Mouse (Mus musculus) thymus, adult 2 months (tissue): Measurements from ENCODE around the gene Borcs5. TPM values are rescaled to one million over a fixed set of nuclear protein-coding genes. Genes with fewer than 3 reads are reported as not detected.
A peak's percentile ranks its signal among the peaks of the same experiment; 100 is the strongest.

Experiments
- DNase-seq: peaks from one replicate; pipeline ENCODE4 v3.0.0; 2021
- H3K27ac ChIP-seq: fragments of 200-500 bp; 2 replicates; pipeline ENCODE4 v1.5.1; 2012; ENCODE audit warnings: low read length, control low read depth; ENCODE audit not compliant: control insufficient read depth, insufficient read depth
- H3K27me3 ChIP-seq: fragments of 200-500 bp; 2 replicates; pipeline ENCODE4 v1.6.1; 2012; ENCODE audit warnings: mild to moderate bottlenecking, low read length, moderate library complexity, mixed read lengths; ENCODE audit not compliant: control insufficient read depth, insufficient read depth
- H3K36me3 ChIP-seq: fragments of 200-500 bp; 2 replicates; pipeline ENCODE4 v1.6.1; 2012; ENCODE audit warnings: mild to moderate bottlenecking, low read length, moderate library complexity; ENCODE audit not compliant: control insufficient read depth, insufficient read depth
- H3K4me1 ChIP-seq: fragments of 200-500 bp; replicated peaks from 2 replicates; pipeline ENCODE4 v1.6.1; 2012; ENCODE audit warnings: low read length; ENCODE audit not compliant: control insufficient read depth, insufficient read depth
- H3K4me3 ChIP-seq: fragments of 200-500 bp; 2 replicates; pipeline ENCODE4 v1.5.1; 2012; ENCODE audit warnings: mild to moderate bottlenecking, low read length, control low read depth, moderate library complexity; ENCODE audit not compliant: control insufficient read depth, insufficient read depth
- CTCF ChIP-seq: fragments of 200-500 bp; IDR thresholded peaks from 2 replicates; pipeline ENCODE4 v1.5.1; 2012; ENCODE audit warnings: mild to moderate bottlenecking, control low read depth, low read length, moderate library complexity, borderline replicate concordance; ENCODE audit not compliant: control insufficient read depth, poor library complexity, insufficient read depth; ENCODE audit errors: extremely low read depth
- POLR2A ChIP-seq: fragments of 200-500 bp; IDR thresholded peaks from 2 replicates; pipeline ENCODE4 v1.6.1; 2012; ENCODE audit warnings: mild to moderate bottlenecking, low read length, control low read depth, moderate library complexity; ENCODE audit not compliant: control insufficient read depth, poor library complexity, insufficient read depth; ENCODE audit errors: extremely low read depth
- WGBS: fragments of 180-500 bp; shearing (Covaris S2); methylation state at CpG from one replicate; pipeline ENCODE4 v1.1.7; 2018; 5-methylcytosine and 5-hydroxymethylcytosine counted together
- polyA plus RNA-seq: library from polyadenylated mRNA; depleted of rRNA; stranded (reverse); fragments of >200 nt; gene quantifications from 2 replicates; pipeline ENCODE4 v1.2.3, GENCODE M21; 2012

Gene Borcs5
- polyA plus RNA-seq, 1 experiment, result 16.9 TPM

DNA sequence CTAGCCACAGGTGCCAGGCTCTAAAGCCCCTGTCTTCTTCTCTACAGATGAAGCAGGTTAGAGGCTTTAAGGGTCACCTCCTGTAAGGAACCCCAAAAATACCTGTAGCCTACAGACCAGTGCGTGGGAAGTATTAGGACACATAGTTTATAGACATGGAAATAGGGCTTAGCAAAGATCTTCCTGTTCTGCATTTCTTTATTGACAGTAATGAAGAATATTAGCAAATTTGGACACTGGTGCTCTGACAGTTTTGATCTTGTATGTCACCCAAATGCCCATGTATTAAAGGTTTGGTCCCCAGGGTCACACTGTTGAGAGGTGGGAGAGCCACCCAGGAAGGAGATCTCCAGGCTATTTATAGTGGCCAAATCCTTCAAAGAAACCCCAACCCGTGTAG is 57.2 kb downstream of the Borcs5 start:
- 91% methylated on average over 2 of the region's 2 CpGs for WGBS
- Histone ChIP-seq H3K4me3 (no peak overlapping the region), H3K36me3 (no peaks in the 10 kb centered on the region), H3K4me1 (peaks cover 6% of the 10 kb centered on the region), H3K27me3 (no peaks in the 10 kb centered on the region), H3K27ac (no peak overlapping the region)
- DNase-seq, result no peak
- TF ChIP-seq POLR2A (no peak), CTCF (no peak)

DNA sequence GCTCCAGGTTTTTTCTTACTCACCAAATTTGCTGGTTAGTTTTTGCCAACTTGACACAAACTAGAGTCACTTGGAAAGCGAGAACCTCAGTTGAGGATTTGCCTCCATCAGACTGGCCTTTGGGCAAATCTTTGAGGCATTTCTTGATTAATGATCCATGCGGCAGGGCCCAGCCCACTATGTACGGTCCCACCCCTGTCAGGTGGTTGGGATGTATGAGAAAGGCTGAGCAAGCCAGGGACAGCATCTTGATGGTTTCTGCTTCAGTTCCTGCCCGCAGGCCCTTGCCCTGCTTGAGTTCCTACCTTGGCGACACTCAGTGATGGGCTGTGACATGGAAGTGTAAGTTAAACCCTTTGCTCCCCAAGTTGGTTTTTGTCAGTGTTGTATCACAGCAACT is 58.9 kb downstream of the Borcs5 start:
- H3K4me1 ChIP-seq, result peaks cover 6% of the 10 kb centered on the region

DNA sequence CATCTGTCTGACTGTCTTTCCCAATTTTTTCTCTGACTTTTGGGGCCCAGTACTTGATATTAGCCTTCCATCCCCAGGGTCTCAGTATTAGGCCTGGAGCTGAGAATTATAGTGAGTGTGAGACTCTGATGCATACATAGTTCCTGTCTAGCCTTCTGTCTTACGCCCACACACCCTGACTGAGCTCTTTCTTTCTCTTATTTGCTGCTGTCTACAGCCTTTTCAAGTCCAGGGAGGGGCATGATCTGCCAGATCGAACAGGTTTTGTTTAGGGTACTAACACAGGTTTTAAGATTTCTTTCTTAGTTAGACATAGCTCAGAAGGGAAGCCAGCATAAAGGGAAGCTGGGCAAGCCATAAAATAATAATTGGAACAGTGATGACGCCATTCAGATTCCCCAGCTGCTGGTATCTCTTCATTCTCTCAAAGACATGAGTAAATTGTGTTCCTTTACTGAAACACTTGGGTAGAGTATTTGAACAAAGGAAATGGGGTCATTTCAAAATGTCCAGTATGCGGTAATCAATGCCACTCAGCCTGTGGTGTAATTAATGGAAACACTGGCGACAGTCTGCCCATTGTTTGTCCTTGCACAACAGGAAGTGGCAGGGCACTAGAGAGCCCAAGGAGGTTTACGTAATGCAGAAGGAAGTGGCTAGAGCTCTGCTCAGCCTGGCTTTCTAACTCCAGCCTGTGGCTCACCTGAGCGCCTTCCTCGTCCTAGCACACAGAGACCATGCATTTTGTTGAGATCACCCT is 61.3 kb downstream of the Borcs5 start:
- peaks cover 6% of the 10 kb centered on the region for H3K4me1 ChIP-seq
- DNase-seq, result peak; percentile 23
- H3K27ac ChIP-seq, result peak overlapping the region; percentile 44
- no peaks in the 10 kb centered on the region for H3K36me3 ChIP-seq
- no peak for TF ChIP-seq POLR2A
- TF ChIP-seq CTCF, result no peak
- H3K27me3 ChIP-seq, result no peaks in the 10 kb centered on the region
- H3K4me3 ChIP-seq, result no peak overlapping the region
- 52% methylated on average over 8 of the region's 8 CpGs for WGBS

More for the DNA sequence above, 58.9 kb downstream of the Borcs5 start:
- no peaks in the 10 kb centered on the region for H3K27me3 ChIP-seq
- H3K36me3 ChIP-seq, result no peaks in the 10 kb centered on the region
- WGBS, result 96% methylated on average over 5 of the region's 5 CpGs
- no peak for DNase-seq
- H3K27ac ChIP-seq, result no peak overlapping the region
- no peak overlapping the region for H3K4me3 ChIP-seq
- TF ChIP-seq POLR2A (no peak), CTCF (no peak)

DNA sequence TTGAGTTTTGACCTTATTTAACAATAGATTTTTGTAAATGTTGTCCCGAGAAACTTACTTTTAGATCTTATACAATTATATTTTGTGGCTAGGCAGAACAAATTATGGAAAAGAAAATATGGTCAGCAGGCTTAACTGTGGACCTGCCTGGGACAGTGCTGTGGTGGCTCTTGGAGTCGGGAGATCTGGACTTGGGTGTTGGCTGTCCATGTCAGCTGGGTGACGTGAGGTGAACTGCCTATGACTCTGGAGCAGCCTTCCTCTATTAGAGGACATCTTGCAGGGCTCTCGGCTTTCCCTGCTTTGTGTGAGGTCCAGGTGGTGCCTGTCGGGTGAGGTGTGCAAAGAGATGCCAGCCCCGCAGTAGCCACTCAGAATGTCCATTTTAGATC is 61.9 kb downstream of the Borcs5 start:
- 85% methylated on average over 6 of the region's 6 CpGs for WGBS

DNA sequence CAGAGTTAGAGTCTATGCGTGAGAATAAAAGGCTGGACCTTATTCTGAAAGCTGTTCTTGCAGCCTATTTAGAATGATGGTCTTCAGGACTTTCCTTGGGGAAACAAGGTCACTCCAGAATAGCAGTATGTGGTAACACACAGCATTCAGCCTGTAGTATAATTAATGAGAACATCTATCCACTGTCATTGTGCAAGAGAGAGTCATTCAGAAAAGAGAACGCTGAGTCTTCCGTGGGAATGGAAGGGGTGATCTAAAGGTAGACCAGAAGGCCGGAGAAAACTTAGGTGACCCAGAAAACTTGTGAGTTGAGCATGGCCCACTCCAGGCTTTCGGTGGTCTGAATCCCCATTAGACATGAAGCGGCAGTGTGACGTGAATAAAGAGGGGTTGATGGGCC is 62.9 kb downstream of the Borcs5 start:
- H3K27ac ChIP-seq, result no peak overlapping the region
- WGBS, result 97% methylated on average over 7 of the region's 7 CpGs
- H3K36me3 ChIP-seq, result no peaks in the 10 kb centered on the region
- TF ChIP-seq POLR2A (no peak), CTCF (no peak)
- no peak overlapping the region for H3K4me3 ChIP-seq
- H3K27me3 ChIP-seq, result no peaks in the 10 kb centered on the region
- DNase-seq, result no peak
- H3K4me1 ChIP-seq, result peaks cover 6% of the 10 kb centered on the region

More for the DNA sequence above, 61.9 kb downstream of the Borcs5 start:
- peaks cover 6% of the 10 kb centered on the region for H3K4me1 ChIP-seq
- no peaks in the 10 kb centered on the region for H3K36me3 ChIP-seq
- no peak overlapping the region for H3K4me3 ChIP-seq
- no peak for TF ChIP-seq POLR2A
- TF ChIP-seq CTCF, result no peak
- DNase-seq, result no peak
- peak overlapping the region; percentile 44; the same call in 1 of the 2 replicates for H3K27ac ChIP-seq
- no peaks in the 10 kb centered on the region for H3K27me3 ChIP-seq

DNA sequence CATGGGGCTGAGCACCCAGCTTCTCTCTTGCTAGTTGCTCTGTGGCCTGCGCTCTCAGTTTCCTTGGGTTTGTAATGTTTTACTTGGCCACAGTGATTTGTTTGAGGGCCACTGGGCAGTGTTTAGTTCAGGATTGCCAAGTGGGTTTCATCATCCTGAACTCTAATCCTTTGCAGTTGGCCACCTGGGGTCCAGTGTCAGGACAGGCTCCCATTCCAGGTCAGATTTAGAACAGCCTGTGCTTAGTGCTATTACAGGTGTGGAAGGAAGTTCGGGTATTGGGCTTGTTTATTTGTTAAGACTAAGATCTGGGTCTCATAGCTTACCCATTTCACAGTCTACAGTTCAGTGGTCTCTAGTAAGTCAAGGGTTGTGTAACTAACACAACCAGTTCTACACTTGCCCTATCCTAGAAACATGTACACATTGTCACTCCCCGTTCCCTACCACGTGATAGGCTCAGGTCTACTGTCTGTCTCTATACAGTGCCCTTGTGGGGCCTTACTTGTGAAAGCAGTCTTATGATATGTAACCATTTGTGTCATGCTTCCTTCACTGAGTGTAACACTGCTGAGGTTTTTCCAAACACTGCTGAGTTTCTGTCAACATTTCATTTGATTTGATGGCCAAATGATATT is 63.9 kb downstream of the Borcs5 start:
- WGBS, result 95% methylated on average over 4 of the region's 4 CpGs
- H3K36me3 ChIP-seq, result no peaks in the 10 kb centered on the region
- TF ChIP-seq POLR2A (no peak), CTCF (no peak)
- H3K4me1 ChIP-seq, result peaks cover 6% of the 10 kb centered on the region
- no peak overlapping the region for H3K27ac ChIP-seq
- no peaks in the 10 kb centered on the region for H3K27me3 ChIP-seq
- H3K4me3 ChIP-seq, result no peak overlapping the region
- DNase-seq, result no peak

DNA sequence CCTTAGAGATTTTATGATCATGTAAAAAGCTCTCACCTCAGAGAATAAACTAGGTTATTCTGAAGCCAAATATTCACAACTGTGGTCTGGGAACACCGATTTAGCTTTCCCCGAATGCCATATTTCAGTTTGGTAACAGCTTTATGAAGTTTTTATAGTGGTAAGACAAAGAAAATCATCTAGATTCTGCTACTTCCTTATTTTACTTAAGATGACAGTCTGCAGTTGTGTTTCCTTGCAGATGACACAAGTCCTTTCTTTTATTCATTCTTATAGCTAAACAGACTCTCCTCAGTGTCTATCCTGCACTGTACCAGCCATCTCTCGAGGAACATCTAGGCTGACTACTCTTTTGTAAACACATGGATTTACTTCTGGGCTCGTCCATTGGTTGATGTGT is 67.2 kb downstream of the Borcs5 start:
- TF ChIP-seq POLR2A (no peak), CTCF (no peak)
- 71% methylated on average over 4 of the region's 4 CpGs for WGBS
- Histone ChIP-seq H3K27me3 (no peaks in the 10 kb centered on the region), H3K36me3 (0 out of 2 replicates have a peak, but pooled peaks cover 5% of the 10 kb centered on the region), H3K27ac (no peak overlapping the region), H3K4me1 (no peaks in the 10 kb centered on the region), H3K4me3 (no peak overlapping the region)
- no peak for DNase-seq
